Mouse (Mus musculus) lung, embryonic 14.5 days (tissue): ENCODE results near the gene S1pr5. TPM values are rescaled to one million over a fixed set of nuclear protein-coding genes. Genes with fewer than 3 reads are reported as not detected.
"Not testable (repeated sequence)": the region's sequence is repeated elsewhere in the genome, so short reads cannot be mapped to it uniquely, and the experiment has no call there.

ENCODE experiments used
- ATAC-seq: fragments of 200-750 bp; cut with Nextera tagmentation; 2 replicates; pipeline ENCODE4 v1.8.0; 2017; ENCODE audit warnings: mild to moderate bottlenecking, moderate TSS enrichment, moderate library complexity; ENCODE audit not compliant: insufficient read depth
- DNase-seq: peaks from one replicate; pipeline ENCODE4 v3.0.0-alpha.2; 2015
- H3K27ac ChIP-seq: fragments of 300-500 bp; sonication (generic); 2 replicates; pipeline ENCODE4 v1.5.1; 2014; ENCODE audit warnings: low read depth, mild to moderate bottlenecking, moderate library complexity
- H3K27me3 ChIP-seq: fragments of 300-500 bp; sonication (generic); 2 replicates; pipeline ENCODE4 v1.6.1; 2014; ENCODE audit warnings: low read length, control low read depth; ENCODE audit not compliant: insufficient read depth
- H3K36me3 ChIP-seq: fragments of 300-500 bp; sonication (generic); 2 replicates; pipeline ENCODE4 v1.6.1; 2014; ENCODE audit warnings: control low read depth; ENCODE audit not compliant: insufficient read depth
- H3K4me1 ChIP-seq: fragments of 300-500 bp; sonication (generic); 2 replicates; pipeline ENCODE4 v1.6.1; 2014; ENCODE audit warnings: antibody characterized with exemption, control low read depth; ENCODE audit not compliant: insufficient read depth
- H3K4me2 ChIP-seq: fragments of 300-500 bp; sonication (generic); 2 replicates; pipeline ENCODE4 v1.6.1; 2014; ENCODE audit warnings: mild to moderate bottlenecking
- H3K4me3 ChIP-seq: fragments of 300-500 bp; sonication (generic); 2 replicates; pipeline ENCODE4 v1.5.1; 2014; ENCODE audit warnings: low read depth, low read length
- H3K9ac ChIP-seq: fragments of 300-500 bp; sonication (generic); 2 replicates; pipeline ENCODE4 v1.6.1; 2014
- H3K9me3 ChIP-seq: fragments of 300-500 bp; sonication (generic); 2 replicates; pipeline ENCODE4 v1.6.1; 2016; ENCODE audit warnings: low read depth, low read length, control low read depth
- CTCF ChIP-seq: IDR thresholded peaks from 2 replicates; pipeline ENCODE4 v1.5.1; 2016; ENCODE audit warnings: antibody characterized with exemption, low read depth
- WGBS: fragments of 180-500 bp; shearing (Covaris S2); extraction: QIAGEN DNeasy Blood & Tissue Kit; methylation state at CpG from one replicate; pipeline ENCODE4 v1.1.7; 2014; 5-methylcytosine and 5-hydroxymethylcytosine counted together
- polyA plus RNA-seq: library from polyadenylated mRNA; unstranded; fragments of >200 nt; fragmentation: Nextera tagmentation; extraction: Ambion mirVana; gene quantifications from 2 replicates; pipeline ENCODE4 v1.2.1, GENCODE M21; 2014

S1pr5 gene
- not detected in 2 replicates for polyA plus RNA-seq

DNA sequence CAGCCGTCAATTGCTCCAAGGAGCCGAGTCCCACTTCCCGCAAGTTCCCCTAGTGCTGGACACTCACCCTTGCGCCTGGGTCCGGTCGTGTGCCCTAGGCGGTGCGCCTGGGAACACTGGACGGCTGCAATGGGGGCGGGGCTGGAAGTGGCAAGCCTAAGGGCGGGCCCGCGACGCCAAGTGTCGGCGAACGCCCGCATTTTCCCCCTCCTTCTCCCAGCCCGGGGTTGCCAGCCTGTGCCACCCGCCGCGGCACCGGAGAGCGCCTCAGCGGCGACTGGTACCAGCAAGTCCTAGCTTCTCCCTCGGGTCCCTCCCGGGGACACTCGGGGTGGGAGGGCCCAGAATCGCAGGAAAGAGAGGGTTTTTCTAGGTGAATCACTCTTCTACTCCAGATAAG, at the start of gene S1pr5:
Gene S1pr5 (minus strand): TSS at position 118 of the 400 bp plus-strand sequence.
- no peak for TF ChIP-seq CTCF
- DNase-seq, result peak; percentile 19
- no peak for ATAC-seq

DNA sequence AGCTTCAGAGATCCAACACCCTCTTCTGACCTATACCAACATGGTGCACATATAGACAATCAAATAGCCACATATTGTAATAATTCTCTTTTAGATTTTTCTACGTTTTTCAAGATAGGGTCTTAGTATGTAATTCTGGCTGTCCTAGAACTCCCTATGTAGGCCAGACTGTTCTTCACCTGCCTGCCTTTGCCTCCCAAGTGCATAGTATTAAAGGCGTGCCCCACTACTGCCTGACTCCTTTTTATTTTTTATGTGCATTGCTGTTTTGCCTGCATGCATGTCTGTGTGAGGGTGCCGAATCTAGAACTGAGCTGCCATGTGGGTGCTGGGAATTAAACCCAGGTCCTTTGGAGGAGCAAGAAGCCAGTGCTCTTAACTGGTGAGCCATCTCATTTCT, 44.0 kb upstream of the S1pr5 start:
- ATAC-seq, result no peak

More for the DNA sequence above, at the start of gene S1pr5:
- no peaks in the 10 kb centered on the region for H3K36me3 ChIP-seq
- H3K4me3 ChIP-seq, result peak within 1 kb of the TSS; percentile 22
- no peak within 1 kb of the TSS for H3K27ac ChIP-seq
- H3K4me1 ChIP-seq, result no peaks in the 10 kb centered on the region
- WGBS, result under 1% methylated on average over 30 of the region's 30 CpGs
- peak within 1 kb of the TSS; percentile 47 for H3K4me2 ChIP-seq
- peaks cover 81% of the 10 kb centered on the region for H3K27me3 ChIP-seq
- H3K9me3 ChIP-seq, result no peaks in the 10 kb centered on the region
- no peak within 1 kb of the TSS for H3K9ac ChIP-seq

DNA sequence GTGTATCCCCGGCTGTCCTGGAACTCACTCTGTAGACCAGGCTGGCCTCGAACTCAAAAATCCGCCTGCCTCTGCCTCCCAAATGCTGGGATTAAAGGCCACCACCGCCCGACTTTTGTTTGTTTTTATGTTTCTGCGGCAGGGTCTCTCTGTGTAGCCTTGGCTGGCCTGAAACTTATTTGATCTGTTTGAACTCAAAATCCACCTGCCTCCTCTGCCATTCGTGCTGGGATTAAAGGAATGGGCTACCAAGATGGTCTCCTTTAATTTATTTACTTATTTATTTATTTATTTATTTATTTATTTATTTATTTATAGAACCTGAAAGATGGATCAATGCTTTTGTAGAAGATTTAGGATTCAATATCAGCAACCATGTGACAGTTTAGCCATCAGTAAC, 43.6 kb upstream of the S1pr5 start:
- not testable (repeated sequence) for H3K36me3 ChIP-seq, ATAC-seq, H3K27me3 ChIP-seq, DNase-seq, H3K9me3 ChIP-seq
- peak overlapping the region; percentile 53 for H3K9ac ChIP-seq
- 10% methylated on average over 7 of the region's 7 CpGs for WGBS
- H3K4me1 ChIP-seq, result peaks cover 15% of the 10 kb centered on the region; the same call in 1 of the 2 replicates
- H3K27ac ChIP-seq, result peak overlapping the region; percentile 91
- peak overlapping the region; percentile 61 for H3K4me3 ChIP-seq
- H3K4me2 ChIP-seq, result peak overlapping the region; percentile 59

More for the DNA sequence above, 44.0 kb upstream of the S1pr5 start:
- DNase-seq, result no peak
- no peaks in the 10 kb centered on the region for H3K36me3 ChIP-seq
- no peaks in the 10 kb centered on the region for H3K9me3 ChIP-seq
- H3K27me3 ChIP-seq, result no peaks in the 10 kb centered on the region
- H3K4me1 ChIP-seq, result peaks cover 12% of the 10 kb centered on the region; the same call in 1 of the 2 replicates
- peak overlapping the region; percentile 59 for H3K4me2 ChIP-seq
- no peak overlapping the region for H3K4me3 ChIP-seq
- no peak for TF ChIP-seq CTCF
- H3K27ac ChIP-seq, result no peak overlapping the region
- no peak overlapping the region for H3K9ac ChIP-seq
- WGBS, result 87% methylated on average over 3 of the region's 3 CpGs

DNA sequence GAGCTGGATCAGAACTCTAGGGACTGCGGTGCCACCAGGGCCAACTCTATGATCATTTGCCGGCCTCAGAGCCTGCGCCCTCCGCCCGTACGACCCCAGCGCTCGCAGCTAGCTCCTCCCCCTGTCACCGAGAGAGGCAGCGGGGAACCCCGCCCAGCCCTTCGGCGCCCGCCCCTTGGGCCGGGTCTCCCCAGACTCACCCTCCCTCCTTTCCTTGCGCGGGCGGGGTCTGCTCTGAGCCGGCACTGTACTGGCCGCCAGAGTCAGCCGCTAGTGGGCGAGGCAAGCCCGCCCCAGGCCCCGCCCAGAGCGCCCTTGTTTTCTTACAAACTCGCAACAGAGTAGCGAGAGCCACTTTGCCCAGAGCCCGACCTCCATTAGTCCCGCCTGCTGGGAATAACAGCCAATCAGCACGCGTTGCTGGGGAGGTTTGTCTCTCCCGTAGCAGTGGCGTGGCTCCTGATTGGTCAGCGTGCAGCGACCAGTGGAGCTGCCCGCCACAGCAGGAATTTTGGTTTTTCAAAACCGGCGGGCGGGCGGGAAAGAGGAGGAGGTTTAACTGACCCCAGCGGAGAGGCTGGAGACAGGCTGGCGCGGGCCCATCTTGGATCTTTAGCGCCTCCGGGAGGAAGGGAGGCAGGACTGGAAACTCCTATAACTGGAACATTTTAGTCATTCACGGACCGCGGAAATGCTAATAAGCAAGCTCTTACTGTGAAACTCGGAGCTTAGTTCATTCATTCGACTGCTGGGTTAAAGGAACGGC, 43.0 kb upstream of the S1pr5 start, which contains the start of gene Cdkn2d:
Gene Cdkn2d (minus strand): TSS at position 386 of the 766 bp plus-strand sequence.
- Histone ChIP-seq H3K27me3 (no peaks in the 10 kb centered on the region), H3K36me3 (no peaks in the 10 kb centered on the region), H3K4me3 (peak within 1 kb of the TSS; percentile 61), H3K4me1 (peaks cover 21% of the 10 kb centered on the region; the same call in 1 of the 2 replicates), H3K27ac (peak within 1 kb of the TSS; percentile 91), H3K4me2 (peak within 1 kb of the TSS; percentile 75), H3K9me3 (no peaks in the 10 kb centered on the region), H3K9ac (peak within 1 kb of the TSS; percentile 71)
- DNase-seq, result peak; percentile 100
- peak; percentile 97 for ATAC-seq
- TF ChIP-seq CTCF, result peak; percentile 45
- WGBS, result under 1% methylated on average over 51 of the region's 51 CpGs

DNA sequence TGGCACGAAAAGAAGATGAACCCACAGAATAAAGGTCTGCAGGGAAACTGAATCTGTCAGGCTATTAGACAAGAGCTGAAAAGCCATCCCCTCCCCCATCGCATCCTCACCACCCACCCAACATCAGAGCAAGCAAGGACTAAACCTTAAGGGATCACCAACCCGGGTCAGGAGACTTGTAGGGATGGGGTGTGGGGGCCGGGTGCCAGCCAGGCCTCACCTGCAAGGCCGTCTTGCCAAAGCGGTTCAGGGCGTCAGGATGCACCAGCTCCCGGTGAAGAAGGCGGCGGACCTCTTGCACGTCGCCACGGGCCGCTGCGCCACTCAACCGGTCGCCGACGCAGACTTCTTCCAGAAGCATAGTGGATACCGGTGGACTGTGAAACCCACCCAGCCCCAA, 42.3 kb upstream of the S1pr5 start:
- no peaks in the 10 kb centered on the region for H3K27me3 ChIP-seq
- ATAC-seq (no peak), DNase-seq (no peak)
- TF ChIP-seq CTCF, result no peak
- no peaks in the 10 kb centered on the region for H3K36me3 ChIP-seq
- peak overlapping the region; percentile 71 for H3K9ac ChIP-seq
- WGBS, result under 1% methylated on average over 20 of the region's 20 CpGs
- H3K4me3 ChIP-seq, result peak overlapping the region; percentile 61
- H3K4me2 ChIP-seq, result peak overlapping the region; percentile 75
- H3K4me1 ChIP-seq, result peaks cover 21% of the 10 kb centered on the region; the same call in 1 of the 2 replicates
- peak overlapping the region; percentile 78 for H3K27ac ChIP-seq
- H3K9me3 ChIP-seq, result no peaks in the 10 kb centered on the region

DNA sequence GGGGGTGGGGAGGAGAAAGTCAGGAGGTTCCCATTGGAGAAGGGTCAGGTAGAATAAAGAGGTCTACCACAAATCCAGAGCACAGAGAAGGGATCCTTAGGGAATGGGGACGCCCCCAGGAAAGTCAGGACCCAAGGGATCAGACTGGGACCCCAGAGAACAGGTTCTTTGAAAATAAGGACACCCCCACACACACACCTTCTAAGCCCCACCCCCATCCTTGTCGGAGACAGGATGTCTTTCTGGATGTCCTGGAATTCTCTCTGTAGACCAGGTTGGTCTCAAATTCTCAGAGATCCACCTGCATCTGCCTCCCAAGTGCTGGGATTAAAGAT, 41.1 kb upstream of the S1pr5 start:
- no peaks in the 10 kb centered on the region for H3K27me3 ChIP-seq
- no peak for DNase-seq
- no peak overlapping the region for H3K27ac ChIP-seq
- H3K4me3 ChIP-seq, result peak overlapping the region; percentile 61
- H3K4me2 ChIP-seq, result peak overlapping the region; percentile 75
- WGBS, result 68% methylated on average over 2 of the region's 2 CpGs
- no peaks in the 10 kb centered on the region for H3K9me3 ChIP-seq
- TF ChIP-seq CTCF, result no peak
- peak overlapping the region; percentile 71; the same call in 1 of the 2 replicates for H3K9ac ChIP-seq
- H3K36me3 ChIP-seq, result peaks cover 9% of the 10 kb centered on the region
- peaks cover 21% of the 10 kb centered on the region; the same call in 1 of the 2 replicates for H3K4me1 ChIP-seq
- no peak for ATAC-seq
